Mouse (Mus musculus): ENCODE data around the gene Mbd3. TPM values are rescaled to one million over a fixed set of nuclear protein-coding genes. Genes with fewer than 3 reads are reported as not detected.

Gene Mbd3
- polyA plus RNA-seq, 1 experiment, result 290 TPM

DNA sequence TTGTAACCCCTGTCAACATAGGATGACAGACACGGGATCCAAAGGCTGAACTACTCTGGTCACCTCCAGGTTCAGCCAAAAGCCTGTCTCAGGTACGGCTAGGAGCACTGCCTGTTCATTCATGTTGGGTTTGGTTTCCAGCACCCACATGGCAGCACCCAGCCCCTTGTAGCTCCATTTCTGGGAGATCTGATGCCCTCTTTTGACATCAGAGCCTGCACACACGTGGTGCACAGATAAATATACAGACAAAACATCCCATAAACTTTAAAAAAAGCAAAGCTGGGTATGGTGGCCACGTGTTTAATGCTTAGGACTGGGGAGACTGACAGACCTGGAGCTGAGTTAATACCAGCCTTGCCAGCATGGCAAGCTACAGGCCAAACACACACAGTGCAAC, 8.6 kb upstream of the Mbd3 start:
- no peaks in the 10 kb centered on the region for H3K27me3 ChIP-seq (ENCODE audit: control insufficient read depth, insufficient read depth, low read length)
- H3K27ac ChIP-seq (ENCODE audit: control insufficient read depth, insufficient read depth, low read length), result no peak overlapping the region
- peaks cover 15% of the 10 kb centered on the region for H3K4me1 ChIP-seq (replicated peaks; ENCODE audit: control insufficient read depth, insufficient read depth, low read length)
- H3K4me3 ChIP-seq (ENCODE audit: control insufficient read depth, insufficient read depth, low read length), result no peak overlapping the region
- peaks cover 13% of the 10 kb centered on the region for H3K36me3 ChIP-seq (ENCODE audit: control insufficient read depth, insufficient read depth, low read length)
- WGBS, result 47% methylated on average over 4 of the region's 4 CpGs
- no peak for DNase-seq
- TF ChIP-seq CTCF (IDR thresholded peaks at IDR 0.05; ENCODE audit: borderline replicate concordance, control insufficient read depth, extremely low read depth, insufficient read depth, low read length, poor library complexity) (no peak), POLR2A (IDR thresholded peaks at IDR 0.05; ENCODE audit: control insufficient read depth, extremely low read depth, insufficient read depth, low read length, poor library complexity) (no peak)

DNA sequence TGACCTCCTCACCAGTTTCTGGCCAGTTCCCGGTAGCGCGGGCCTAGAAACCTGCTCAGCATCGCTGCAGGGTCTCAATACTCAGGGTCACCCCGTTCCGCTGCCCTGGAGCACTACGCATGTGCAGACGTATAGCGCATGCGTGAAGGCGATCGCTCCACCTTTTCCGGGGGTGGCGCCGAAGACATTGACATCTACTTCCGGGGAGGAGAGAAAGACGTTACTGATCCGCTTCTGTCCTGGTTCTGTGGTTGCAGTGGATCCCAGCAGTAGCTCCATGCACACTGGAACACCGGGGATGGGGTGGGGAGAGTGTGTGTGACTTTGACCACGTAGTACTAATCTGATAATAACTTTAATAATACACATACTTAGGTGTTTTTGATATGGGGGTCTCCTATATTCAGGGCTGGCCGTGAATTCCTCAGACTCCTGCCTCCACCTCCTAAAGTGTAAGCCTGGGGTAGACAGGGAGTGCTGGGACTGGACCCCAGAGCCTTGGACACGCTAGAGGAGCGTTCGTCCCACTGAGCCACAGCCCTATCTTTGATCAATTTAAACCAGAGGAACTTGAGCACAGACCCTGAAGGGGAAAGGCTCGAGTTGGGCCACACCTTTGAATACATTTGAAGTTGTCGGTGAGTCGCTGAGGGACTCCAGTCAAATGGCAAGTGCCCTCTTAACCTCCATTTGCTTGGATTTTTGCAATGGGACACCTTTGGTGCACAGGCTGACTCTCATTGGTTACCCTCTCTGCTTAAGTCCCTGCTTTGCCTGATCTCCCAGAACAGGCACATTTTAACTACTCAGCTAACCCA, 7.5 kb upstream of the Mbd3 start, which contains the start of gene Uqcr11:
Gene Uqcr11 (minus strand): TSS at position 147 of the 818 bp plus-strand sequence.
- peak within 1 kb of the TSS; percentile 72 for H3K4me3 ChIP-seq (ENCODE audit: control insufficient read depth, insufficient read depth, low read length)
- H3K36me3 ChIP-seq (ENCODE audit: control insufficient read depth, insufficient read depth, low read length), result peaks cover 5% of the 10 kb centered on the region; the same call in 1 of the 2 replicates
- peak; percentile 58 for TF ChIP-seq POLR2A (IDR thresholded peaks at IDR 0.05; ENCODE audit: control insufficient read depth, extremely low read depth, insufficient read depth, low read length, poor library complexity)
- TF ChIP-seq CTCF (IDR thresholded peaks at IDR 0.05; ENCODE audit: borderline replicate concordance, control insufficient read depth, extremely low read depth, insufficient read depth, low read length, poor library complexity), result no peak; the same call in 1 of the 2 replicates
- DNase-seq, result peak; percentile 93
- WGBS, result under 1% methylated on average over 27 of the region's 27 CpGs
- peaks cover 15% of the 10 kb centered on the region for H3K4me1 ChIP-seq (replicated peaks; ENCODE audit: control insufficient read depth, insufficient read depth, low read length)
- H3K27me3 ChIP-seq (ENCODE audit: control insufficient read depth, insufficient read depth, low read length), result no peaks in the 10 kb centered on the region
- peak within 1 kb of the TSS; percentile 28; the same call in 1 of the 2 replicates for H3K27ac ChIP-seq (ENCODE audit: control insufficient read depth, insufficient read depth, low read length)

DNA sequence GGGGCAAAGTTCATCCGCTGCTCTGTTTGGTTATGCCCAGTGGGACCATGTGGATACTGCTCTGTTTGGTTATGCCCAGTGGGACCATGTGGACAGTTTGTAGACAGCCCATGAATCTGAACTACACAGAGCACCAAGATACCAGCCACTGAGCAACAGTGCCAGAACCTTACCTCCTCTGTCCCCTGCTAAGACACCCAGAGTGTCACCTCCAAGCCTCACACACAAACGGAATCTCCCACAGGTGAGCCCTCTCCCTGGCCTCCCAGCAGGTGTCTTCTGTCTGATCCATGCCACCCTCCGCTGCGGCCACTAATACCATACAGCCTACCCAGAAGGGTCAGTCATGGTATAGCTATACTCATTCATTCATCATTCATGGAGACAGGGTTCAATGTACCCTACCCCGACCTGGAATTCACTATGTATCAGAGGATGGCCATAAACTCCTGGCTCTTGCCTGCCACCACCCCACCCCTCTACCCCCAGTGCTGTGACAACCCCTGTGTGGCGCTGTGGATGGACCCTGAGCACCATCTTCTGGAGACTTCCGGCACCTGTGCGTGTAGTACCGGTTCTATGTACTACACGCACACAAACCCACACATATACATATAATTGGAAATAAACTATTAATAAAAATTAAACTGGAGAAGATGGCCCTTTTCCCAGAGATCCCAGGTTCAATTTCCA, 6.3 kb upstream of the Mbd3 start:
- Histone ChIP-seq H3K27ac (ENCODE audit: control insufficient read depth, insufficient read depth, low read length) (no peak overlapping the region), H3K27me3 (ENCODE audit: control insufficient read depth, insufficient read depth, low read length) (no peaks in the 10 kb centered on the region), H3K36me3 (ENCODE audit: control insufficient read depth, insufficient read depth, low read length) (no peaks in the 10 kb centered on the region; the same call in 1 of the 2 replicates), H3K4me1 (replicated peaks; ENCODE audit: control insufficient read depth, insufficient read depth, low read length) (peaks cover 18% of the 10 kb centered on the region), H3K4me3 (ENCODE audit: control insufficient read depth, insufficient read depth, low read length) (no peak overlapping the region)
- 0 out of 2 replicates have a peak, but pooled peaks have one; percentile 42 for TF ChIP-seq CTCF (IDR thresholded peaks at IDR 0.05; ENCODE audit: borderline replicate concordance, control insufficient read depth, extremely low read depth, insufficient read depth, low read length, poor library complexity)
- no peak for TF ChIP-seq POLR2A (IDR thresholded peaks at IDR 0.05; ENCODE audit: control insufficient read depth, extremely low read depth, insufficient read depth, low read length, poor library complexity)
- WGBS, result 41% methylated on average over 10 of the region's 10 CpGs
- DNase-seq, result peak; percentile 38

DNA sequence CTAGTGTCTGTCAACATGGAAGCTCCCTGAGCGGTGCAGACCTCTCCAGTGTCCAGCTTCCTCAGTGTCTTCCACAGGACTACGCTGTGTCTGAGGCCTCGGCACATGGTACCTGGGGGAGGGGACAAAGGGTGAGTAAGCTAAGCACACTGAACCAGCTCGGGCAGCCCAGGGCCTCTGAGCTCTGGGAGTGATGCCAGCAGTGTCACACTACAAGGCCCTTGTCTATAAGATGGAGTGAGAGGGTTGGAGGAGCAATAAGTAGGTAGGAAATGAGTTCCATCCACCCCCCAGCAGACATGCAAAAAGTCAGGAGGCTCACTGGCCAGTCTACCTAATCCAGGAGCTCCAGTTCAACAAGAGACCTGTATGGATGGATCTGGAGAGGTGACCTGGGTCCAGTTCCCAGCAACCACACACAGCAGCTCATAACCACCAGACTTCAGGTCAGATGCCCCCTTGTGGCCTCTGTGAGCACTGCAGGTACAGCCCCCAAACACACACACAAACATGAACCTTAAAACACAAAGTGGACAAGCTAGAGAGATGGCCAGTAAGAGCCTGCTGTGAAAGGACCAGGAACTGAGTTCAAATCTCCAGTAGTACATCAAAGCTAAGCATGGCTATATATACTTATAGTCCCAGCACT, 3.8 kb upstream of the Mbd3 start:
- Histone ChIP-seq H3K27ac (ENCODE audit: control insufficient read depth, insufficient read depth, low read length) (no peak overlapping the region), H3K4me3 (ENCODE audit: control insufficient read depth, insufficient read depth, low read length) (no peak overlapping the region), H3K27me3 (ENCODE audit: control insufficient read depth, insufficient read depth, low read length) (no peaks in the 10 kb centered on the region), H3K4me1 (replicated peaks; ENCODE audit: control insufficient read depth, insufficient read depth, low read length) (peaks cover 25% of the 10 kb centered on the region), H3K36me3 (ENCODE audit: control insufficient read depth, insufficient read depth, low read length) (no peaks in the 10 kb centered on the region; the same call in 1 of the 2 replicates)
- WGBS, result 95% methylated on average over 4 of the region's 4 CpGs
- peak; percentile 40 for DNase-seq
- no peak for TF ChIP-seq POLR2A (IDR thresholded peaks at IDR 0.05; ENCODE audit: control insufficient read depth, extremely low read depth, insufficient read depth, low read length, poor library complexity)
- TF ChIP-seq CTCF (IDR thresholded peaks at IDR 0.05; ENCODE audit: borderline replicate concordance, control insufficient read depth, extremely low read depth, insufficient read depth, low read length, poor library complexity), result peak; percentile 63; the same call in 1 of the 2 replicates

DNA sequence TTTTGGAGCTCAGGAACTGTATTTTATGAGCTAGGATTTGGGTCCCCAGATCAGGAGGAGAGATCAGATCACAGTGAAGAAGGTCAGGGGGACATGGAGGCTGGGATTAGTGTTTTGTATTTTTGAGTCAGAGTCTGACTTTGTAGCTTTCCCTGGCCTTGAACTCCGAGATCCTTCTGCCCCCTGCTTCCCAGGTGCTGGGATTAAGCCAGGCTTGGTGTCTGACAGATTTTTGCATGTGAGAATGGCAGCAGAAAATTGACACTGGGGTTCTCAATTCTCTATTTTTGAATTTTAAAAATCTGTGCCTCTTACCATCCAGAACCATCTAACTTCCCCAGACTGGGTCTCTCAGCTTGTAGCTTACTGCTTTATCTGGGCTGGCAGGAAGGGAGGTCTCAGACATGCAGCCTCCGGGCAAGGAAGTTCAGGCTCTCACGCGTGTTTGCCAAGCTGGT, 1.4 kb upstream of the Mbd3 start:
- no peak overlapping the region for H3K4me3 ChIP-seq (ENCODE audit: control insufficient read depth, insufficient read depth, low read length)
- DNase-seq, result no peak
- no peaks in the 10 kb centered on the region; the same call in 1 of the 2 replicates for H3K36me3 ChIP-seq (ENCODE audit: control insufficient read depth, insufficient read depth, low read length)
- no peaks in the 10 kb centered on the region for H3K27me3 ChIP-seq (ENCODE audit: control insufficient read depth, insufficient read depth, low read length)
- H3K4me1 ChIP-seq (replicated peaks; ENCODE audit: control insufficient read depth, insufficient read depth, low read length), result peaks cover 25% of the 10 kb centered on the region
- TF ChIP-seq POLR2A (IDR thresholded peaks at IDR 0.05; ENCODE audit: control insufficient read depth, extremely low read depth, insufficient read depth, low read length, poor library complexity) (no peak), CTCF (IDR thresholded peaks at IDR 0.05; ENCODE audit: borderline replicate concordance, control insufficient read depth, extremely low read depth, insufficient read depth, low read length, poor library complexity) (no peak)
- WGBS, result 91% methylated on average over 4 of the region's 4 CpGs
- H3K27ac ChIP-seq (ENCODE audit: control insufficient read depth, insufficient read depth, low read length), result peak overlapping the region; percentile 30

All from thymus, adult 2 months (tissue).